Mouse (Mus musculus): ENCODE data around the gene Dennd2c. TPM values are rescaled to one million over a fixed set of nuclear protein-coding genes. Genes with fewer than 3 reads are reported as not detected.

Dennd2c gene
- polyA plus RNA-seq, 1 experiment from 2014 or later = 1.5 TPM

GRCm38 (mm10) chr3:103145791-103146190 is 43.4 kb downstream of the Dennd2c start:
- 71% methylated on average over 4 of the region's 4 CpGs for WGBS
- H3K4me1 ChIP-seq (replicated peaks) = peaks cover 5% of the 10 kb centered on the region

GRCm38 (mm10) chr3:103146330-103147166 is 44.1 kb downstream of the Dennd2c start:
- Histone ChIP-seq H3K27ac (no peak overlapping the region), H3K9ac (no peak overlapping the region), H3K4me1 (replicated peaks) (peaks cover 5% of the 10 kb centered on the region), H3K27me3 (no peaks in the 10 kb centered on the region), H3K9me3 (no peaks in the 10 kb centered on the region), H3K4me2 (peak overlapping the region; percentile 9; the same call in 1 of the 2 replicates), H3K4me3 (no peak overlapping the region), H3K36me3 (no peaks in the 10 kb centered on the region)
- WGBS = 57% methylated on average over 23 of the region's 23 CpGs
- peak; percentile 36; the same call in 1 of the 2 replicates for ATAC-seq (ENCODE audit: low FRiP score)

More at GRCm38 (mm10) chr3:103145791-103146190, 43.4 kb downstream of the Dennd2c start:
- no peak overlapping the region for H3K27ac ChIP-seq
- no peak overlapping the region for H3K9ac ChIP-seq
- no peaks in the 10 kb centered on the region for H3K9me3 ChIP-seq
- H3K27me3 ChIP-seq = no peaks in the 10 kb centered on the region
- ATAC-seq (ENCODE audit: low FRiP score) = no peak
- no peaks in the 10 kb centered on the region for H3K36me3 ChIP-seq
- H3K4me3 ChIP-seq = no peak overlapping the region
- H3K4me2 ChIP-seq = no peak overlapping the region

GRCm38 (mm10) chr3:103147775-103148174 is 45.4 kb downstream of the Dennd2c start:
- no peak for ATAC-seq (ENCODE audit: low FRiP score)
- WGBS = 91% methylated on average over 4 of the region's 4 CpGs
- H3K4me3 ChIP-seq = no peak overlapping the region
- H3K9me3 ChIP-seq = no peaks in the 10 kb centered on the region
- peaks cover 5% of the 10 kb centered on the region for H3K4me1 ChIP-seq (replicated peaks)
- H3K27me3 ChIP-seq = no peaks in the 10 kb centered on the region
- no peak overlapping the region for H3K4me2 ChIP-seq
- H3K27ac ChIP-seq = no peak overlapping the region
- no peak overlapping the region for H3K9ac ChIP-seq
- H3K36me3 ChIP-seq = no peaks in the 10 kb centered on the region

GRCm38 (mm10) chr3:103148941-103149340 is 46.5 kb downstream of the Dennd2c start:
- 90% methylated on average over 10 of the region's 10 CpGs for whole genome bisulfite sequencing
- ATAC-seq (ENCODE audit: low FRiP score) = no peak
- Histone ChIP-seq H3K4me1 (replicated peaks) (peaks cover 5% of the 10 kb centered on the region), H3K27ac (no peak overlapping the region), H3K9me3 (no peaks in the 10 kb centered on the region), H3K4me2 (no peak overlapping the region), H3K27me3 (no peaks in the 10 kb centered on the region), H3K9ac (no peak overlapping the region), H3K4me3 (no peak overlapping the region), H3K36me3 (no peaks in the 10 kb centered on the region)

GRCm38 (mm10) chr3:103153761-103154160 is 51.4 kb downstream of the Dennd2c start:
- Histone ChIP-seq H3K27ac (no peak overlapping the region), H3K27me3 (no peaks in the 10 kb centered on the region), H3K36me3 (no peaks in the 10 kb centered on the region), H3K9ac (no peak overlapping the region), H3K4me3 (no peak overlapping the region), H3K4me1 (replicated peaks) (no peaks in the 10 kb centered on the region), H3K9me3 (no peaks in the 10 kb centered on the region), H3K4me2 (no peak overlapping the region)
- no peak for ATAC-seq (ENCODE audit: low FRiP score)

- no peaks in the 10 kb centered on the region for H3K27me3 ChIP-seq
- H3K4me1 ChIP-seq (replicated peaks) = no peaks in the 10 kb centered on the region
- H3K27ac ChIP-seq = no peak overlapping the region
- no peak overlapping the region for H3K4me2 ChIP-seq
- no peak overlapping the region for H3K9ac ChIP-seq
- no peak overlapping the region for H3K4me3 ChIP-seq
- H3K36me3 ChIP-seq = no peaks in the 10 kb centered on the region
- WGBS = 62% methylated on average over 3 of the region's 3 CpGs
- no peak for ATAC-seq (ENCODE audit: low FRiP score)
- no peaks in the 10 kb centered on the region for H3K9me3 ChIP-seq
These were observed 57.0 kb downstream of the Dennd2c start for GRCm38 (mm10) chr3:103159232-103159900.

GRCm38 (mm10) chr3:103169771-103170170 is 67.4 kb downstream of the Dennd2c start:
- H3K4me2 ChIP-seq = no peak overlapping the region
- H3K27me3 ChIP-seq = 0 out of 2 replicates have a peak, but pooled peaks cover 3% of the 10 kb centered on the region
- ATAC-seq (ENCODE audit: low FRiP score) = no peak
- WGBS = 7% methylated on average over 4 of the region's 4 CpGs
- H3K36me3 ChIP-seq = peaks cover 15% of the 10 kb centered on the region
- no peak overlapping the region for H3K9ac ChIP-seq
- no peaks in the 10 kb centered on the region for H3K9me3 ChIP-seq
- no peak overlapping the region for H3K27ac ChIP-seq
- H3K4me3 ChIP-seq = no peak overlapping the region
- H3K4me1 ChIP-seq (replicated peaks) = peaks cover 18% of the 10 kb centered on the region

GRCm38 (mm10) chr3:103171505-103172267 is 69.3 kb downstream of the Dennd2c start, which contains the start of gene Bcas2:
Gene Bcas2 (plus strand): TSS chr3:103171655.
- Histone ChIP-seq H3K4me1 (replicated peaks) (peaks cover 18% of the 10 kb centered on the region), H3K9me3 (no peaks in the 10 kb centered on the region), H3K27ac (peak within 1 kb of the TSS; percentile 86), H3K4me3 (peak within 1 kb of the TSS; percentile 79), H3K27me3 (0 out of 2 replicates have a peak, but pooled peaks cover 3% of the 10 kb centered on the region), H3K4me2 (peak within 1 kb of the TSS; percentile 74), H3K36me3 (peaks cover 31% of the 10 kb centered on the region), H3K9ac (peak within 1 kb of the TSS; percentile 89)
- under 1% methylated on average over 56 of the region's 56 CpGs for WGBS
- ATAC-seq (ENCODE audit: low FRiP score) = peak; percentile 97

- H3K4me3 ChIP-seq = peak overlapping the region; percentile 79
These were observed 70.2 kb downstream of the Dennd2c start for GRCm38 (mm10) chr3:103172615-103173014.

GRCm38 (mm10) chr3:103176740-103177139 is 74.3 kb downstream of the Dennd2c start:
- Histone ChIP-seq H3K9ac (no peak overlapping the region), H3K9me3 (no peaks in the 10 kb centered on the region), H3K36me3 (peaks cover 60% of the 10 kb centered on the region), H3K4me1 (replicated peaks) (peaks cover 11% of the 10 kb centered on the region), H3K4me3 (no peak overlapping the region), H3K27ac (no peak overlapping the region), H3K4me2 (no peak overlapping the region), H3K27me3 (no peaks in the 10 kb centered on the region)
- WGBS = 96% methylated on average over 4 of the region's 4 CpGs
- ATAC-seq (ENCODE audit: low FRiP score) = no peak

More at GRCm38 (mm10) chr3:103172615-103173014, 70.2 kb downstream of the Dennd2c start:
- H3K4me1 ChIP-seq (replicated peaks) = peaks cover 18% of the 10 kb centered on the region
- H3K9ac ChIP-seq = peak overlapping the region; percentile 89
- H3K27me3 ChIP-seq = no peaks in the 10 kb centered on the region
- peaks cover 39% of the 10 kb centered on the region for H3K36me3 ChIP-seq
- WGBS = 70% methylated on average over 5 of the region's 5 CpGs
- peak overlapping the region; percentile 74 for H3K4me2 ChIP-seq
- H3K27ac ChIP-seq = no peak overlapping the region
- H3K9me3 ChIP-seq = no peaks in the 10 kb centered on the region
- no peak for ATAC-seq (ENCODE audit: low FRiP score)

GRCm38 (mm10) chr3:103179527-103179926 is 77.1 kb downstream of the Dennd2c start:
- Histone ChIP-seq H3K4me3 (no peak overlapping the region), H3K4me2 (no peak overlapping the region), H3K27me3 (no peaks in the 10 kb centered on the region), H3K9ac (no peak overlapping the region), H3K36me3 (peaks cover 47% of the 10 kb centered on the region), H3K9me3 (no peaks in the 10 kb centered on the region), H3K27ac (no peak overlapping the region), H3K4me1 (replicated peaks) (no peaks in the 10 kb centered on the region)
- ATAC-seq (ENCODE audit: low FRiP score) = no peak
- WGBS = 96% methylated on average over 9 of the region's 9 CpGs

- no peaks in the 10 kb centered on the region for H3K4me1 ChIP-seq (replicated peaks)
- no peaks in the 10 kb centered on the region for H3K27me3 ChIP-seq
- H3K36me3 ChIP-seq = peaks cover 33% of the 10 kb centered on the region
- H3K9me3 ChIP-seq = no peaks in the 10 kb centered on the region
- H3K27ac ChIP-seq = no peak overlapping the region
- no peak for ATAC-seq (ENCODE audit: low FRiP score)
- 52% methylated on average over 4 of the region's 4 CpGs for WGBS
- H3K9ac ChIP-seq = no peak overlapping the region
- H3K4me3 ChIP-seq = no peak overlapping the region
- no peak overlapping the region for H3K4me2 ChIP-seq
These were observed 78.8 kb downstream of the Dennd2c start for GRCm38 (mm10) chr3:103181171-103181570.

All from hindbrain, embryonic 13.5 days (tissue).